Mouse (Mus musculus): ENCODE measurements around the gene Orai3. TPM values are rescaled to one million over a fixed set of nuclear protein-coding genes. Genes with fewer than 3 reads are reported as not detected.
A peak's percentile ranks its signal among the peaks of the same experiment; 100 is the strongest.

The Orai3 gene
- total RNA-seq, 2 experiments from 2014 or later = 31.5 to 32.0 TPM

- no peak for DNase-seq
Measured at GRCm38 (mm10) chr7:127799211-127799610, 29.6 kb downstream of the Orai3 start.

- no peak for DNase-seq
Measured at GRCm38 (mm10) chr7:127799738-127800137, 30.1 kb downstream of the Orai3 start.

GRCm38 (mm10) chr7:127800435-127801009 is 30.9 kb downstream of the Orai3 start, which contains the start of gene Hsd3b7:
Gene Hsd3b7 (plus strand): TSS chr7:127800604.
- DNase-seq = peak; percentile 98

- peak; percentile 45 for DNase-seq
Measured at GRCm38 (mm10) chr7:127801010-127801621, 31.5 kb downstream of the Orai3 start.

- DNase-seq = no peak
Measured at GRCm38 (mm10) chr7:127802313-127802712, 32.7 kb downstream of the Orai3 start.

- DNase-seq = no peak
Measured at GRCm38 (mm10) chr7:127808821-127809220, 39.2 kb downstream of the Orai3 start.

- no peak for DNase-seq
Measured at GRCm38 (mm10) chr7:127809846-127810245, 40.2 kb downstream of the Orai3 start.

GRCm38 (mm10) chr7:127810650-127811049 is 41.0 kb downstream of the Orai3 start:
- no peak for DNase-seq

GRCm38 (mm10) chr7:127811240-127811639 is 41.6 kb downstream of the Orai3 start:
- DNase-seq = no peak

GRCm38 (mm10) chr7:127812292-127812691 is 42.7 kb downstream of the Orai3 start:
- peak; percentile 82 for DNase-seq

- DNase-seq = peak; percentile 57
Measured at GRCm38 (mm10) chr7:127813821-127814220, 44.2 kb downstream of the Orai3 start.

GRCm38 (mm10) chr7:127814241-127814921 is 44.8 kb downstream of the Orai3 start:
- peak; percentile 84 for DNase-seq

GRCm38 (mm10) chr7:127815116-127815665 is 45.6 kb downstream of the Orai3 start:
- no peak for DNase-seq

GRCm38 (mm10) chr7:127815954-127816821 is 46.6 kb downstream of the Orai3 start:
- DNase-seq = peak; percentile 67

- no peak for DNase-seq
Measured at GRCm38 (mm10) chr7:127817053-127817452, 47.4 kb downstream of the Orai3 start.

- DNase-seq = no peak
Measured at GRCm38 (mm10) chr7:127817776-127818175, 48.2 kb downstream of the Orai3 start.

GRCm38 (mm10) chr7:127820836-127821509 is 51.4 kb downstream of the Orai3 start:
- DNase-seq = no peak

- DNase-seq = no peak
Measured at GRCm38 (mm10) chr7:127822494-127822893, 52.9 kb downstream of the Orai3 start.

- no peak for DNase-seq
Measured at GRCm38 (mm10) chr7:127823236-127824171, 53.9 kb downstream of the Orai3 start.

- no peak for DNase-seq
Measured at GRCm38 (mm10) chr7:127824176-127824871, 54.7 kb downstream of the Orai3 start, which contains the start of the genes Stx4a and Stx1b. Gene Stx4a (plus strand): TSS chr7:127824294. Gene Stx1b (minus strand): TSS chr7:127824549.

All from adrenal gland, postnatal 10 days (tissue).